Mouse (Mus musculus): Measurements from ENCODE around the gene Uprt. TPM values are rescaled to one million over a fixed set of nuclear protein-coding genes. Genes with fewer than 3 reads are reported as not detected.

The Uprt gene
- polyA plus RNA-seq, 1 experiment from 2014 or later = 1.4 TPM

Other genes with a start within 250 kb of the Uprt start
- 11.5 and 13.1 TPM in 2 replicates for gene Abcb7, start 69.0 kb upstream of the Uprt start, polyA plus RNA-seq (2014; fragmentation: Nextera tagmentation; extraction: Ambion mirVana)
- gene Zdhhc15, start 188.2 kb downstream of the Uprt start, polyA plus RNA-seq (2014; fragmentation: Nextera tagmentation; extraction: Ambion mirVana) = 16.8 and 21.3 TPM in 2 replicates